Mouse (Mus musculus) bone marrow macrophage, adult 2 months (primary cell): ENCODE data around the gene Fndc1.

Experiments
- CTCF ChIP-seq: IDR thresholded peaks from 2 replicates; pipeline ENCODE4 v1.5.1; 2012; ENCODE audit warnings: low read depth, mild to moderate bottlenecking, low read length, moderate library complexity
- POLR2A ChIP-seq: IDR thresholded peaks from 2 replicates; pipeline ENCODE4 v1.6.1; 2012; ENCODE audit warnings: mild to moderate bottlenecking, low read depth, low read length, borderline replicate concordance

DNA sequence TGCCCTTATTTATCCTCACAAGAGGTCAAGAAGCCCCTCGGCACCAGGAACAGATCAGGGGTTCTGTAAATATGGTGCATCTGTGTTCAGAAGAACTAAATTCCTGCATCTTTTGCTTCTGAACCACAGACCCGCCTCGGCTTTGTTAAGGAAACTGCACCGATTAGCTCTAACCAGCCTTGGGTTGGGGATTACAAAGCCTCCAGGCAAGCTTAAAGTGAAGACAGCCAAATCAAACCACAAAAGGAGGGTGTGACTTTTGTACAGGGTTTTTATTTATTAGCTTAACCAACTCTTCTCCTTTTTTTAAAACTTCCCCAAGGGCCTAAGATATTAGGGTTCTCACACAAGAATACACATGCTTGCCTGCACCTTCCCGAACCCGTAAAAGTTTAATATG is 23.1 kb upstream of the Fndc1 start:
- no peak for TF ChIP-seq CTCF
- TF ChIP-seq POLR2A, result no peak
